Mouse (Mus musculus) adrenal gland, postnatal 14 days (tissue): ENCODE results near the gene Fam120a. TPM values are rescaled to one million over a fixed set of nuclear protein-coding genes. Genes with fewer than 3 reads are reported as not detected.

Source experiments
- DNase-seq: peaks from one replicate; pipeline ENCODE4 v3.0.0; 2021; ENCODE audit warnings: mixed read lengths
- total RNA-seq: library from RNA; stranded (reverse); gene quantifications from 2 replicates; pipeline ENCODE4 v1.2.3, GENCODE M21; 2021

Gene Fam120a
- total RNA-seq, 1 experiment from 2014 or later: 164 TPM

GRCm38 (mm10) chr13:48913680-48914079 lies 54.1 kb downstream of the Fam120a start:
- DNase-seq: peak; percentile 88

- DNase-seq: no peak
Observed at GRCm38 (mm10) chr13:48913141-48913540, 54.7 kb downstream of the Fam120a start.

- DNase-seq: peak; percentile 19
Observed at GRCm38 (mm10) chr13:48911426-48911825, 56.4 kb downstream of the Fam120a start.

GRCm38 (mm10) chr13:48905458-48905857 lies 62.4 kb downstream of the Fam120a start:
- no peak for DNase-seq

GRCm38 (mm10) chr13:48895376-48895775 lies 72.4 kb downstream of the Fam120a start:
- no peak for DNase-seq

- DNase-seq: no peak
Observed at GRCm38 (mm10) chr13:48890260-48890960, 77.4 kb downstream of the Fam120a start.

GRCm38 (mm10) chr13:48878534-48878933 lies 89.3 kb downstream of the Fam120a start:
- peak; percentile 99 for DNase-seq

GRCm38 (mm10) chr13:48877805-48878204 lies 90.0 kb downstream of the Fam120a start:
- no peak for DNase-seq

GRCm38 (mm10) chr13:48872726-48873125 lies 95.1 kb downstream of the Fam120a start:
- peak; percentile 25 for DNase-seq

- no peak for DNase-seq
Observed at GRCm38 (mm10) chr13:48871887-48872606, 95.8 kb downstream of the Fam120a start.

- peak; percentile 64 for DNase-seq
Observed at GRCm38 (mm10) chr13:48870771-48871731, 96.8 kb downstream of the Fam120a start, which contains the start of gene Phf2. TSS of gene Phf2 (minus strand) at chr13:48871119.

GRCm38 (mm10) chr13:48869950-48870770 lies 97.7 kb downstream of the Fam120a start:
- peak; percentile 74 for DNase-seq

GRCm38 (mm10) chr13:48869600-48869949 lies 98.2 kb downstream of the Fam120a start:
- DNase-seq: no peak

GRCm38 (mm10) chr13:48869088-48869487 lies 98.7 kb downstream of the Fam120a start:
- DNase-seq: no peak

- no peak for DNase-seq
Observed at GRCm38 (mm10) chr13:48864673-48865356, 103.0 kb downstream of the Fam120a start.

GRCm38 (mm10) chr13:48863556-48863955 lies 104.3 kb downstream of the Fam120a start:
- DNase-seq: no peak

- DNase-seq: no peak
Observed at GRCm38 (mm10) chr13:48861913-48862312, 105.9 kb downstream of the Fam120a start.

- DNase-seq: peak; percentile 57
Observed at GRCm38 (mm10) chr13:48858779-48859178, 109.0 kb downstream of the Fam120a start.

- DNase-seq: peak; percentile 54
Observed at GRCm38 (mm10) chr13:48858054-48858453, 109.8 kb downstream of the Fam120a start.

GRCm38 (mm10) chr13:48857246-48857932 lies 110.4 kb downstream of the Fam120a start:
- peak; percentile 38 for DNase-seq
